Mouse (Mus musculus) forebrain, embryonic 11.5 days (tissue): ENCODE measurements around the gene Gm19684. TPM values are rescaled to one million over a fixed set of nuclear protein-coding genes. Genes with fewer than 3 reads are reported as not detected.
A peak's percentile ranks its signal among the peaks of the same experiment; 100 is the strongest.
"Not testable (repeated sequence)": the region's sequence is repeated elsewhere in the genome, so short reads cannot be mapped to it uniquely, and the experiment has no call there.

Source experiments
- ATAC-seq: fragments of 200-750 bp; cut with Nextera tagmentation; replicated peaks from 2 replicates; pipeline ENCODE4 v1.8.0; 2017; ENCODE audit warnings: moderate TSS enrichment; ENCODE audit not compliant: low FRiP score
- DNase-seq: peaks from one replicate; pipeline ENCODE4 v3.0.0-alpha.2; 2017; ENCODE audit warnings: low spot score
- H3K27ac ChIP-seq: fragments of 300-500 bp; sonication (generic); 2 replicates; pipeline ENCODE4 v1.5.1; 2014; ENCODE audit warnings: low read depth, low read length
- H3K27me3 ChIP-seq: fragments of 300-500 bp; sonication (generic); 2 replicates; pipeline ENCODE4 v1.6.1; 2014; ENCODE audit warnings: mild to moderate bottlenecking, low read length, mixed read lengths; ENCODE audit not compliant: control insufficient read depth, insufficient read depth
- H3K36me3 ChIP-seq: fragments of 300-500 bp; sonication (generic); 2 replicates; pipeline ENCODE4 v1.6.1; 2014; ENCODE audit warnings: mild to moderate bottlenecking, low read length, moderate library complexity, mixed read lengths; ENCODE audit not compliant: control insufficient read depth, insufficient read depth
- H3K4me1 ChIP-seq: fragments of 300-500 bp; sonication (generic); replicated peaks from 2 replicates; pipeline ENCODE4 v1.6.1; 2014; ENCODE audit warnings: low read length, mixed read lengths; ENCODE audit not compliant: control insufficient read depth, insufficient read depth
- H3K4me2 ChIP-seq: fragments of 300-500 bp; sonication (generic); 2 replicates; pipeline ENCODE4 v1.6.1; 2014; ENCODE audit warnings: low read depth, mild to moderate bottlenecking, low read length, moderate library complexity, mixed read lengths; ENCODE audit not compliant: severe bottlenecking
- H3K4me3 ChIP-seq: fragments of 300-500 bp; sonication (generic); 2 replicates; pipeline ENCODE4 v1.5.1; 2014; ENCODE audit warnings: low read depth, low read length
- H3K9ac ChIP-seq: fragments of 300-500 bp; sonication (generic); 2 replicates; pipeline ENCODE4 v1.6.1; 2014; ENCODE audit warnings: low read length
- H3K9me3 ChIP-seq: fragments of 300-500 bp; sonication (generic); 2 replicates; pipeline ENCODE4 v1.6.1; 2016; ENCODE audit warnings: low read length, mixed read lengths; ENCODE audit not compliant: control insufficient read depth
- WGBS: fragments of 180-500 bp; shearing (Covaris S2); extraction: QIAGEN DNeasy Blood & Tissue Kit; methylation state at CpG from one replicate; pipeline ENCODE4 v1.1.7; 2014; 5-methylcytosine and 5-hydroxymethylcytosine counted together
- polyA plus RNA-seq: library from polyadenylated mRNA; unstranded; fragments of >200 nt; fragmentation: Nextera tagmentation; extraction: Ambion mirVana; gene quantifications from 2 replicates; pipeline ENCODE4 v1.2.1, GENCODE M21; 2014

Gene Gm19684
- polyA plus RNA-seq, 1 experiment from 2014 or later: not detected

DNA sequence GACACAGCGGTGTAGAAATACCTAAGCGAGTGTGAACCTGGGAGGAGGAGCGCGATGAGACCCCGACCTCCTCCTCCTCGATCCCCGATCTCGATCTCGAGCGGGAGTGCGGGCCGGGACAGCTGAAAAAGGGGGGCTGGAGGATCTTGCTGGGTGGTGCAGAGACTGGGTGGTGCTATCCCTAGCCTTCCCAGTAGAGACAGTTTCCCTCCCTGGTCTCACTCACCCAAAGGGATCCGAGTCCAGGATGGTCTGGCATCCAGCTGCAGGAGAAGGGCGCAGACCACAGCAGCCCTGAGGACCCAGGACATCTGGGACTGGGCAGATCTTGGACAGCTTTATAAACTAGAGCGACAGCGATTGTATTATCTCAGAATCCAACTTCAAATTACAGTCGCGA, 639 bp upstream of the Gm19684 start:
- not testable (repeated sequence) for H3K4me3 ChIP-seq, H3K9me3 ChIP-seq, H3K4me2 ChIP-seq, ATAC-seq, H3K27ac ChIP-seq, H3K4me1 ChIP-seq, H3K27me3 ChIP-seq, H3K9ac ChIP-seq, H3K36me3 ChIP-seq
- DNase-seq: peak; percentile 17
- WGBS: 16% methylated on average over 18 of the region's 18 CpGs

DNA sequence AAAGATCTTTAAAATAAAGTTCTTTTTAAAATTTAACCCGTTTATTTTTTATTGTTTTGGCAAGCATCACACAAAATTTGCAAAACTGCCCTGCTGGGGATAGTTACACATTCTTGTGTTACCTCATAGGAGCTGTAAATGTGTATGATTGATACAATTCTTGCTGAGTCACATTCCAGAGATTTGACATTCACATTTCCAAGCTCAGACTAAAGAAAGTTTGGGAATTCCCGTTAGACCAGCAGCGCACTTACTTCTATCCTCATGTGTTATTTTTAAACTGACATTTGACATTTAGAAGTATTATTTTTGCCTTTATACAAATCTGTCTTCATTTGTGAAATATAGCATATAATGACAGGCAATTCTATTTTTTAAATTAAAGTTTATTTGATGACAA, 2.6 kb downstream of the Gm19684 start:
- 78% methylated on average over 3 of the region's 3 CpGs for WGBS
- ATAC-seq, H3K4me3 ChIP-seq, H3K9ac ChIP-seq, H3K4me1 ChIP-seq, H3K36me3 ChIP-seq, H3K9me3 ChIP-seq, H3K27me3 ChIP-seq, H3K27ac ChIP-seq, H3K4me2 ChIP-seq, DNase-seq: not testable (repeated sequence)

DNA sequence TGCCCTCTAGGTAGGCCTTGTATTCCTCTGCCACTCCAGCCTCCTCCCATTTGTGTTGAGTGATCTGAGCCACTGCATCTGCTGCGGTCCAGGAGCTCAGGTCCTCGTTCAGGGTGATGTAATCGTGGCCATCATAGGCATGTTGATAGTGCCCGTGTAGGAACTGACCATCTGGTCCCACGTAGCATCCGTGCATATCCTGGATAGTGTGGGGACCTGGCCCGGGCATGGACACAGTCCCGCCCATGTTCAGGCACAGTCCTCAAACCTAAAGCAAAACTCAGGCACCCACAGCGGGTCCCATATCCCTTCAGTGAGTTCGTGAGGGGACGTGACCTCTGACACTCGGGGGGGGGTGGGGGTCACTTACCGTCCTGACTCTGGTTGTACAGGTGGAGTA, 7.0 kb downstream of the Gm19684 start:
- not testable (repeated sequence) for ATAC-seq

DNA sequence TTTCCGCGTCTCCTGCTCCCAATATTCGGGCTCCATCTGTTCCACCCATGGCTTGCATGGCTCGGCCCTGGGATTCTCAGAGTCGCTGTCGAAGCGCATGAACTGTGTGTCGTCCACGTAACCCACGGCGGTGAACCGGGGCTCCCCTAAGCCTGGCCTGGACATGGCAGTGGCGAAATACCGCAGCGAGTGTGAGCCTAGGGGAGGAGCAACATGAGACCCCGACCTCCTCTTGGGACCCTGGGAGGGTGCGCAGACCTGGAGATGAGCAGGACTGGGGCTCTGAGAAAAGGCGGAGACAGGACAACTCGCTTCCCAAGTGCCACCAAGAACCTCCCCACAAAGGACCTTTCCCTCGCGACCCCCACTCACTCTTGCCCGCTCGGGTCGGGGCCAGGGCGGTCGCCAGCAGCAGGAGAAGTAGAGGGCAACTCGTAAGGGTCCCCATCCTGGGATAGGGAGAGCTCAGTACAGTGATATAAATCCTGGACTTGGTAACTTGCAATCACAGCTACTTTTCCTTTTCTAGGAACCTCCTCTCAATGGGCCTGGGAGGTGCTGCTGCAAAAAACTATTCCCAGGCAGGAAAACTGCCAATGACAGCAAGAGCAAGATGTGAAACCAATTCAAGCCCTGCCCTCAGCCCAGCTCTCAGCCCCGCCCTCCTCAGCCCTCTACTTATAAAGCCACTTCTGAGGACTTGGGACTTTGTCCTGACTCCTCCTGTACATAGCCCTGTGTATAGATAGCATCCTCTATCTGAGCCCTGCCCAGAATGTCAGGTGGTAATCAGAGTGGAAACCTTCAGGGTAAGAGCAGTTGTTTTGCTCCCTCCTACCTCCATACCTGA, 7.7 kb downstream of the Gm19684 start, which contains the start of gene Gm7030:
TSS of gene Gm7030 (minus strand) at position 458 of the 850 bp plus-strand sequence.
- not testable (repeated sequence) for H3K4me2 ChIP-seq, H3K27ac ChIP-seq, H3K4me3 ChIP-seq, H3K36me3 ChIP-seq, DNase-seq, H3K9ac ChIP-seq, ATAC-seq, H3K4me1 ChIP-seq, H3K27me3 ChIP-seq, H3K9me3 ChIP-seq
- WGBS: 19% methylated on average over 24 of the region's 28 CpGs

More for the DNA sequence above, 7.0 kb downstream of the Gm19684 start:
- H3K27me3 ChIP-seq, H3K27ac ChIP-seq, H3K4me3 ChIP-seq, H3K36me3 ChIP-seq, DNase-seq, H3K4me2 ChIP-seq, H3K4me1 ChIP-seq, H3K9me3 ChIP-seq, H3K9ac ChIP-seq: not testable (repeated sequence)
- 66% methylated on average over 11 of the region's 13 CpGs for WGBS

DNA sequence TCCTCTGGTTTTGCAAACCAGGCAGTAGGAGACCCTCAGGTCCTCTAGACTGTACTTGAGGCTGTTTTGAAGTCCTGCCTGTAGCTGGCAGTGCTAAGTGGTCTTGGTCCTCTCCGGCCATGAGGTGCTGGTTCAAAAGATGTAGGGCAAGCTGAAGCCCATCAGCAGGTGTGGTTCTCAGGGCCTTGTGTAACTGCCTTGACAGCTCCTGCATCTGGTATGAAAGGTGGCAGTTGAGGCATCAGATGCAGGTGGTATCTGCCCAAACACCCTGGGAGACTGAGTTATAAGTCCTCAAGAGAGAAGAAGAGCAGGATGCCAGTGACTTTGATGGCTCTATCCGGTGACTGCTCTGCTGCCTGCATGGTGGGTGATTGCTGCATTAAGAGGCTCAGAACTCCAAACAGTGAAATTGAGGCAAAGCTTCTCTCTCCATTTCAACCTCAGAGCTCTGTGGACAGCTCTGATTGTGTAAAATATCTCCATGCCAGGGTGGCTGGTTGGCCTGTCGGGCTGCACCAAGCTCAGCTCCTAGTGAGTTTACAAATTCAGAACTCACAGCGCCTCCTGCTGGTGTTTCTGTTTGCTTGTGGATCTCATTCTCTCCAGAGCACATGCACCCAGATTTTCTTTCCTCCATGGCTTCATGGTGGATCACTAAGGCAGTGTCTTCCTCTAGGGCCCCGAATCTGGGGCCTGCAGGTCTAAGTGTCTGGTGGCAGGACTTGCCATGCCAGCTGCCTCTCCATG, 10.2 kb downstream of the Gm19684 start:
- ATAC-seq (no peak), DNase-seq (no peak)
- no peak overlapping the region for H3K27ac ChIP-seq
- no peaks in the 10 kb centered on the region for H3K36me3 ChIP-seq
- H3K27me3 ChIP-seq: no peaks in the 10 kb centered on the region
- H3K4me2 ChIP-seq: no peak overlapping the region
- no peak overlapping the region for H3K4me3 ChIP-seq
- no peaks in the 10 kb centered on the region for H3K9me3 ChIP-seq
- WGBS: 68% methylated on average over 5 of the region's 5 CpGs
- H3K4me1 ChIP-seq: no peaks in the 10 kb centered on the region
- H3K9ac ChIP-seq: no peak overlapping the region

DNA sequence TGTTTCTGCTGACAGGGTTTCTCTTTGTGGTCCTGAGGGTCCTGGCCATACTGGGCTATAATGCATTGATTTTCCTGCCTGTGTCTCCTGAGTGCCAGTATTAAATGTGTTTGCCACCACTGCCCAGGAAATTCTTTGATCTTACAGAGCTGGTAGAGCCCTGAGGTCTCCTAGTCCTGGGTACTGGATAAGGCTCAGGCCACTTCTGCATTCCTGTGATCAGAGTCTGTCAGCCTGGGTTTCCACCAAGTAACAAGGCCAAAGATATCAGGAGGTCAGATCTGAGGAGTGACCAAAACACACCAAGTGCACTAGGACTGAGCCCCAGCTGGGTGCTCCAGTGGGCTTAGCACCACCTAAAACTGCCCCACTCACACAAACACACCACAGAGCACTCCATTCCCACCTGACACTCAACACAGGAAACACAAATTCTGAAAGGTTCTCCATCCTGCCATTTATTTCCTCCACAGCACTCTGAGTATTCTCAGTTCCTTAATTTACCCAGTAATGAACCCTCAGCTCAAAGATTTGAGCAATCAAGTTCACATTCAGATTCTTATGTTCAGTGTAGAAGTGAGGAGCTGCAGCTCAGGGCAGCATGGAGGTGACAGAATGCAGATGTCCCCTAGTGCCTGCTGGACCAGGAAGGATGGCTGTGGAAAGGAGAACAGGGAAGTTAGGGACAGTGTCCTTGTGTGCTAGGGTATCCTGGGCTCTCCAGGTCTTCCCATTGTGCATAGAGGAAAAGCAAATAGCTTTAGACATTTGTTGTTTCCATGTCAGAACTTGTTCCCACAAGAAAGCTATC, 14.1 kb downstream of the Gm19684 start:
- not testable (repeated sequence) for H3K9ac ChIP-seq, H3K4me2 ChIP-seq, H3K36me3 ChIP-seq, H3K9me3 ChIP-seq, H3K4me1 ChIP-seq, ATAC-seq, H3K27me3 ChIP-seq, H3K4me3 ChIP-seq, DNase-seq, H3K27ac ChIP-seq

DNA sequence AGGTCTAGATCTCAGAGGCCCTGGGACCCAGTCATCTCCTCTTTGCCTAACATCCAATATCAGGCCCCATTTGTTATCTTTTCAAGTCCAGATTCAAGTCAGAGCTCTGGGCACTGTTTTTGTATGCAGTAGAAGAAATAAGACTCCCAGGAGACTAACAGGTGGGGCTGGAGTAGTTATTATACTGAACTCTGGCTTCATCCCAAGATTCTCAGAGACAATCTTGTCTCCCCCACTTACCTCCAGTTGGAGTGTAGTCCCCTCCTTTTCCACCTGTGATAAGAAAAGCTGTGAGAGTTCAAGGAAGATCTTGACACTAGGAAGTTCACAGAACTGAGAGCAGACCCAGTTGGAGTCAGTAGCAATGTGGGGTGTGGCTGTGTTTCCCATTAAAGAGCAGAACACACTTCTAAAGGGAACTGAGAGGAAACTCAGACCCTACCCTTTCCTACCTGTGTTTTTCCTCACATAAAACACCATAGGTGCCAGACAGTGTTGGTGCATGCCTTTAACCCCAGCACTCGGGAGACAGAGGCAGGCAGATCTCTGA, 14.9 kb downstream of the Gm19684 start:
- not testable (repeated sequence) for H3K4me3 ChIP-seq, DNase-seq, H3K4me2 ChIP-seq, H3K27ac ChIP-seq, H3K4me1 ChIP-seq, ATAC-seq, H3K27me3 ChIP-seq, H3K9me3 ChIP-seq, H3K36me3 ChIP-seq, H3K9ac ChIP-seq
- 82% methylated on average over 1 of the region's 1 CpGs for WGBS
